8 mouse cellular contexts compared by ENCODE assay signal in the genomic region with DNA sequence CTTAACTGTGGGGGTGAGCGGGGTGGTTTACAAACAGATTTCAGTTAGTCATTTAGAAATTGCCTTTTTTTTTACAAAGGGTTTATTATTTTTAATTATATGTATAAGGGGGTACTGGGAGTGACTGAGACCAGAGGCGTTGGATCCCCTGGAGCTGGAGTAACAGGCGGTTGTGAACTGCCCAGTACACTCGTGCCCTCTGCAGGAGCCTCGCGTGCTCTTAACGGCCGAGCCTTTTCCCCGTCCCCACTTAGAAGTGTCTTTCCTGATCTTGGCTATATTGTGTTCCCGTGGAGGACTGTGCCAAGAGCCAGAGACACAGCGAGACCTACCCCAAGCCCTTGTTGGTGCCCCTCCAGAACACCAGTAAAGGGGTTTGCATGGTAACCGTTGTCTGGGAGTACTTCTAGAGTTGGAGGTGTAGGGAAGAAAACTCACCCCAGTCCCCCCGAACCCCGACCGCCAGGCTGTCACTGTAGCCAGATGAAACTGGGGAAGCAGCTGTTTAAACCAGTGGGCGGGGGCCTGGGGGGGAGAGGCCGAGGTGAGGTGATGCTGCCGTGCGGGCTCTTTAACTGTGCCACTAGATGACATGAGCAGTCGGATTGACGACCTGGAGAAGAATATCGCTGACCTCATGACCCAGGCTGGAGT. TPM values are rescaled to one million over a fixed set of nuclear protein-coding genes. Genes with fewer than 3 reads are reported as not detected.
DNase-seq lines count a peak whose midpoint lies in the region; ATAC-seq lines count a peak whose summit lies in the region.

No protein-coding gene starts in this region.

- 53% methylated on average over 22 of the region's 22 CpGs for WGBS in neural tube, embryonic 11.5 days
- 34% methylated on average over 22 of the region's 22 CpGs for WGBS in liver, embryonic 15.5 days (ENCODE audit: insufficient replicate concordance)

- peak overlapping the region; percentile 47 for H3K4me2 ChIP-seq in neural tube, embryonic 11.5 days (ENCODE audit: low read depth)
- H3K4me2 ChIP-seq in liver, embryonic 15.5 days, result peak overlapping the region; percentile 85

- intact Hi-C loops in heart, postnatal 10 days (cut with DNase I), result no loop called here

- H3K9ac ChIP-seq in neural tube, embryonic 11.5 days (ENCODE audit: low read length), result peak overlapping the region; percentile 86
- H3K9ac ChIP-seq in liver, embryonic 15.5 days, result peak overlapping the region; percentile 90

- H3K4me1 ChIP-seq in neural tube, embryonic 11.5 days (ENCODE audit: control insufficient read depth, insufficient read depth, low read length), result peaks cover 4% of the 10 kb centered on the region
- H3K4me1 ChIP-seq in liver, embryonic 15.5 days (replicated peaks), result peaks cover 22% of the 10 kb centered on the region

- no peak overlapping the region for H3K27ac ChIP-seq in neural tube, embryonic 11.5 days (ENCODE audit: low read depth, low read length)
- H3K27ac ChIP-seq in liver, embryonic 15.5 days (replicated peaks), result peak overlapping the region; percentile 16; the same call in 1 of the 2 replicates

- ATAC-seq in CD4-positive, CD25-positive, alpha-beta regulatory T cell, adult 4 months, result no peak
- no peak for ATAC-seq in neural tube, embryonic 11.5 days (ENCODE audit: insufficient read depth, low FRiP score, low TSS enrichment)
- no peak for ATAC-seq in liver, embryonic 15.5 days (ENCODE audit: insufficient read depth)

- 0 out of 2 replicates have a peak, but pooled peaks cover 4% of the 10 kb centered on the region for H3K9me3 ChIP-seq in neural tube, embryonic 11.5 days (ENCODE audit: control insufficient read depth, low read length)
- H3K9me3 ChIP-seq in liver, embryonic 15.5 days (replicated peaks), result no peaks in the 10 kb centered on the region

- peak; percentile 19 for DNase-seq in CD4-positive, CD25-positive, alpha-beta regulatory T cell, adult 2 months (ENCODE audit: low read depth, low spot score)
- DNase-seq in neural tube, embryonic 11.5 days (ENCODE audit: low spot score), result no peak
- DNase-seq in neural tube, embryonic 10.5 days (ENCODE audit: extremely low spot score, low spot score), result no peak
- DNase-seq in heart, postnatal 10 days, result peak; percentile 12 to 20
- DNase-seq in thymus, postnatal 4 days, result peak; percentile 39
- no peak for DNase-seq in right cerebral cortex, adult 18-20 months

- H3K4me3 ChIP-seq in neural tube, embryonic 11.5 days (ENCODE audit: low read depth, low read length), result peak overlapping the region; percentile 83
- peak overlapping the region; percentile 93 for H3K4me3 ChIP-seq in liver, embryonic 15.5 days (replicated peaks)

- H3K36me3 ChIP-seq in neural tube, embryonic 11.5 days (ENCODE audit: control insufficient read depth, insufficient read depth, low read length), result peaks cover 10% of the 10 kb centered on the region; the same call in 1 of the 2 replicates
- peaks cover 33% of the 10 kb centered on the region for H3K36me3 ChIP-seq in liver, embryonic 15.5 days (replicated peaks)

- H3K27me3 ChIP-seq in neural tube, embryonic 11.5 days (ENCODE audit: control insufficient read depth, insufficient read depth, low read length), result no peaks in the 10 kb centered on the region
- H3K27me3 ChIP-seq in liver, embryonic 15.5 days, result no peaks in the 10 kb centered on the region

RNA-seq across cellular contexts. Expression of gene Hsbp1, which starts 0.9 kb away (rescaled TPM):
- polyA plus RNA-seq in CD4-positive, CD25-positive, alpha-beta regulatory T cell, adult 4 months (2017; shearing (Covaris generic)), result 100 to 1,000 TPM; 174 to 236 TPM
- 355 and 357 TPM in 2 replicates for polyA plus RNA-seq in neural tube, embryonic 11.5 days (2014; fragmentation: Nextera tagmentation; extraction: Ambion mirVana)
- 100 to 1,000 TPM; 195 to 207 TPM for total RNA-seq in heart, postnatal 10 days (2021)
- polyA plus RNA-seq in liver, embryonic 15.5 days (2015; fragmentation: Nextera tagmentation; extraction: Ambion mirVana), result 80.0 and 82.2 TPM in 2 replicates

RNA-seq across cellular contexts. Expression of gene Mlycd, which starts 49.5 kb away (rescaled TPM):
- 1 to 10 TPM; 4.5 to 5.6 TPM for polyA plus RNA-seq in CD4-positive, CD25-positive, alpha-beta regulatory T cell, adult 4 months (2017; shearing (Covaris generic))
- polyA plus RNA-seq in neural tube, embryonic 11.5 days (2014; fragmentation: Nextera tagmentation; extraction: Ambion mirVana), result 9.7 and 11.5 TPM in 2 replicates
- total RNA-seq in heart, postnatal 10 days (2021), result 100 to 1,000 TPM in 1 of 2 experiments, 10 to 100 TPM in 1; 98.4 to 115 TPM
- polyA plus RNA-seq in liver, embryonic 15.5 days (2015; fragmentation: Nextera tagmentation; extraction: Ambion mirVana), result 11.5 and 12.4 TPM in 2 replicates

Comparison
In these comparisons a context has a peak if more than half of its experiments do, and no peak if none do; other contexts are left out.
1. DNase-seq: peak in CD4-positive, CD25-positive, alpha-beta regulatory T cell, adult 2 months (single experiment), heart, postnatal 10 days (2 of 2) and thymus, postnatal 4 days (single experiment); none in neural tube, embryonic 11.5 days (single experiment), neural tube, embryonic 10.5 days (single experiment) and right cerebral cortex, adult 18-20 months (single experiment).